Mouse (Mus musculus) embryonic stem cell, embryonic (primary cell): ENCODE measurements at regions not wholly inside any gene's neighbourhood (a gene's known extent, or its start where the extent isn't known, plus 50 kb on each side); places are given as distances from the start of the nearest gene placed in this dataset.

Experiments used
- CTCF ChIA-PET, 4 experiments: fragments of 300-600 bp in 2 of 4; fragments of 350-600 bp in 2 of 4; sonication (Branson Sonifier 250); formaldehyde crosslinking; loops; one replicate each; lab custom pipeline; 2022; ENCODE audit warnings: inconsistent platforms in 2 of 4; lab: Charles Lee
- POLR2A ChIA-PET, 4 experiments: fragments of 300-600 bp in 2 of 4; fragments of 350-600 bp in 2 of 4; sonication (Branson Sonifier 250); formaldehyde crosslinking; loops; one replicate each; lab custom pipeline; 2022; ENCODE audit warnings: antibody characterized with exemption in 4 of 4, inconsistent platforms in 1 of 4; lab: Charles Lee

- CTCF ChIA-PET: interaction anchor here in 3 of 4 experiments (0.6 to 1.5 kb wide), 4 partner anchors 35 to 583 kb away, joined by 3 to 8 read pairs (median 4); no protein-coding TSS in a partner anchor
- POLR2A ChIA-PET: interaction anchor here in 1 of 4 experiments (0.6 to 1.6 kb wide), 4 partner anchors 9 to 42 kb away, joined by 3 to 5 read pairs (median 4); no protein-coding TSS in a partner anchor
These were observed 49.9 kb upstream of the Fzd10 start for GRCm38 (mm10) chr5:128550736-128551135.

- CTCF ChIA-PET: interaction anchor here in 2 of 4 experiments (0.7 to 1.5 kb wide), 2 partner anchors 35 to 583 kb away, joined by 3 to 4 read pairs; no protein-coding TSS in a partner anchor
- POLR2A ChIA-PET: interaction anchor here in 1 of 4 experiments (0.7 to 1.0 kb wide), 3 partner anchors 11 to 43 kb away, joined by 3 to 4 read pairs (median 4); no protein-coding TSS in a partner anchor
These were observed 50.8 kb upstream of the Fzd10 start for GRCm38 (mm10) chr5:128549811-128550210.

GRCm38 (mm10) chr5:128542049-128542448 lies 58.6 kb upstream of the Fzd10 start:
- ChIA-PET CTCF (interaction anchor here in 1 of 4 experiments (1.2 kb wide), 1 partner anchor 26 kb away, joined by 4 read pairs; no protein-coding TSS in a partner anchor), POLR2A (interaction anchor here in 3 of 4 experiments (0.6 to 1.7 kb wide), 8 partner anchors 9 to 746 kb away, joined by 3 to 9 read pairs (median 4); partner anchors contain the start of gene Fzd10 (in 2 of the 3))

- POLR2A ChIA-PET: interaction anchor here in 1 of 4 experiments (0.8 to 1.4 kb wide), 2 partner anchors 12 to 17 kb away, joined by 3 read pairs; no protein-coding TSS in a partner anchor
- CTCF ChIA-PET: no interaction called here
These were observed 62.0 kb upstream of the Fzd10 start for GRCm38 (mm10) chr5:128538646-128539045.

GRCm38 (mm10) chr5:128537218-128537617 lies 63.4 kb upstream of the Fzd10 start:
- POLR2A ChIA-PET: interaction anchor here in 3 of 4 experiments (0.6 to 1.1 kb wide), 13 partner anchors 10 to 465 kb away, joined by 3 to 7 read pairs (median 3); partner anchors contain the start of gene Fzd10 (in 1 of the 3)
- CTCF ChIA-PET: interaction anchor here in 3 of 4 experiments (0.6 to 1.8 kb wide), 14 partner anchors 10 to 176 kb away, joined by 3 to 13 read pairs (median 4); partner anchors contain the start of gene Fzd10 (in 2 of the 3)

GRCm38 (mm10) chr5:128536393-128536792 lies 64.3 kb upstream of the Fzd10 start:
- POLR2A ChIA-PET: interaction anchor here in 1 of 4 experiments (1.0 to 1.1 kb wide), 2 partner anchors 14 to 30 kb away, joined by 4 to 5 read pairs; no protein-coding TSS in a partner anchor

GRCm38 (mm10) chr5:128527241-128527640 lies 73.4 kb upstream of the Fzd10 start:
- ChIA-PET POLR2A (interaction anchor here in 3 of 4 experiments (0.6 to 1.2 kb wide), 5 partner anchors 10 to 1166 kb away, joined by 3 to 5 read pairs (median 3); no protein-coding TSS in a partner anchor), CTCF (interaction anchor here (0.5 to 2.5 kb wide), 24 partner anchors 9 to 286 kb away, joined by 3 to 13 read pairs (median 4); partner anchors contain the start of gene Fzd10 (in 2 of the 4))

More at GRCm38 (mm10) chr5:128536393-128536792, 64.3 kb upstream of the Fzd10 start:
- CTCF ChIA-PET: interaction anchor here in 2 of 4 experiments (0.6 to 1.8 kb wide), 4 partner anchors 9 to 1070 kb away, joined by 3 to 13 read pairs (median 5); no protein-coding TSS in a partner anchor

GRCm38 (mm10) chr5:128526432-128526831 lies 74.2 kb upstream of the Fzd10 start:
- ChIA-PET CTCF (interaction anchor here (0.5 to 2.5 kb wide), 23 partner anchors 8 to 827 kb away, joined by 3 to 13 read pairs (median 4); partner anchors contain the start of gene Fzd10 (in 1 of the 4)), POLR2A (interaction anchor here in 2 of 4 experiments (0.8 to 1.2 kb wide), 3 partner anchors 11 to 66 kb away, joined by 3 read pairs; no protein-coding TSS in a partner anchor)

- ChIA-PET POLR2A (interaction anchor here in 2 of 4 experiments (0.5 to 1.5 kb wide), 7 partner anchors 12 to 139 kb away, joined by 3 to 5 read pairs (median 3); partner anchors contain the start of gene Fzd10 (in 1 of the 2)), CTCF (interaction anchor here (0.5 to 1.8 kb wide), 15 partner anchors 9 to 209 kb away, joined by 3 to 13 read pairs (median 3); no protein-coding TSS in a partner anchor)
These were observed 76.0 kb upstream of the Fzd10 start for GRCm38 (mm10) chr5:128524377-128525280.

GRCm38 (mm10) chr5:128522667-128523066 lies 78.0 kb upstream of the Fzd10 start:
- ChIA-PET POLR2A (no interaction called here), CTCF (interaction anchor here (0.6 to 2.1 kb wide), 14 partner anchors 10 to 378 kb away, joined by 3 to 7 read pairs (median 3); partner anchors contain the start of gene Fzd10 (in 1 of the 4))

- CTCF ChIA-PET: interaction anchor here in 2 of 4 experiments (0.6 to 1.2 kb wide), 4 partner anchors 13 to 190 kb away, joined by 3 to 4 read pairs (median 3); no protein-coding TSS in a partner anchor
- POLR2A ChIA-PET: interaction anchor here in 1 of 4 experiments (0.6 kb wide), 1 partner anchor 76 kb away, joined by 3 read pairs; no protein-coding TSS in a partner anchor
These were observed 83.3 kb upstream of the Fzd10 start for GRCm38 (mm10) chr5:128517336-128517735.

GRCm38 (mm10) chr5:128515343-128515742 lies 82.5 kb upstream of the Tmem132d start:
- CTCF ChIA-PET: interaction anchor here (0.5 to 2.3 kb wide), 74 partner anchors 9 to 439 kb away, joined by 3 to 23 read pairs (median 4); partner anchors contain the start of gene Tmem132d (in 1 of the 4)
- POLR2A ChIA-PET: interaction anchor here in 1 of 4 experiments (0.8 to 1.2 kb wide), 2 partner anchors 11 to 189 kb away, joined by 3 read pairs; no protein-coding TSS in a partner anchor

- ChIA-PET POLR2A (no interaction called here), CTCF (interaction anchor here (0.5 to 1.6 kb wide), 6 partner anchors 9 to 191 kb away, joined by 3 to 6 read pairs (median 4); no protein-coding TSS in a partner anchor)
These were observed 80.4 kb upstream of the Tmem132d start for GRCm38 (mm10) chr5:128513261-128513660.

- CTCF ChIA-PET: interaction anchor here (0.5 to 2.0 kb wide), 8 partner anchors 8 to 195 kb away, joined by 3 to 6 read pairs (median 3); no protein-coding TSS in a partner anchor
- POLR2A ChIA-PET: no interaction called here
These were observed 79.7 kb upstream of the Tmem132d start for GRCm38 (mm10) chr5:128512606-128513005.

- POLR2A ChIA-PET: interaction anchor here (0.5 to 1.0 kb wide), 7 partner anchors 33 to 856 kb away, joined by 3 to 6 read pairs (median 4); partner anchors contain the start of gene Fzd10 (in 2 of the 4)
- CTCF ChIA-PET: interaction anchor here (0.5 to 2.4 kb wide), 49 partner anchors 8 to 1070 kb away, joined by 3 to 22 read pairs (median 4); no protein-coding TSS in a partner anchor
These were observed 71.6 kb upstream of the Tmem132d start for GRCm38 (mm10) chr5:128504502-128504901.

GRCm38 (mm10) chr5:128499488-128499887 lies 66.6 kb upstream of the Tmem132d start:
- ChIA-PET CTCF (interaction anchor here (0.5 to 2.7 kb wide), 35 partner anchors 8 to 1377 kb away, joined by 3 to 16 read pairs (median 4); no protein-coding TSS in a partner anchor), POLR2A (interaction anchor here in 1 of 4 experiments (0.6 to 1.4 kb wide), 3 partner anchors 18 to 815 kb away, joined by 3 to 4 read pairs (median 3); no protein-coding TSS in a partner anchor)

- POLR2A ChIA-PET: interaction anchor here in 1 of 4 experiments (1.4 kb wide), 1 partner anchor 17 kb away, joined by 3 read pairs; no protein-coding TSS in a partner anchor
- CTCF ChIA-PET: interaction anchor here (0.5 to 2.7 kb wide), 40 partner anchors 8 to 1982 kb away, joined by 3 to 16 read pairs (median 3); no protein-coding TSS in a partner anchor
These were observed 66.2 kb upstream of the Tmem132d start for GRCm38 (mm10) chr5:128499033-128499432.
